Mouse (Mus musculus) heart, postnatal 0 days (tissue): ENCODE measurements around the gene Ep400.

Experiments used
- CTCF ChIP-seq: IDR thresholded peaks from 2 replicates; pipeline ENCODE4 v1.5.1; 2016; ENCODE audit warnings: antibody characterized with exemption, control low read depth, low read depth
- EP300 ChIP-seq: IDR thresholded peaks from 2 replicates; pipeline ENCODE4 v1.6.1; 2016; ENCODE audit warnings: antibody characterized with exemption, low read depth

GRCm38 (mm10) chr5:110624319-110624718 lies 146.2 kb downstream of the Ep400 start:
- TF ChIP-seq EP300 (no peak), CTCF (no peak)
